Mouse (Mus musculus) urinary bladder, postnatal 10 days (tissue): ENCODE results near the gene Zfp493.
"Not testable (repeated sequence)": the region's sequence is repeated elsewhere in the genome, so short reads cannot be mapped to it uniquely, and the experiment has no call there.

Experiments
- DNase-seq: peaks from one replicate; pipeline ENCODE4 v3.0.0; 2022; ENCODE audit warnings: low spot score

Zfp493 gene

DNA sequence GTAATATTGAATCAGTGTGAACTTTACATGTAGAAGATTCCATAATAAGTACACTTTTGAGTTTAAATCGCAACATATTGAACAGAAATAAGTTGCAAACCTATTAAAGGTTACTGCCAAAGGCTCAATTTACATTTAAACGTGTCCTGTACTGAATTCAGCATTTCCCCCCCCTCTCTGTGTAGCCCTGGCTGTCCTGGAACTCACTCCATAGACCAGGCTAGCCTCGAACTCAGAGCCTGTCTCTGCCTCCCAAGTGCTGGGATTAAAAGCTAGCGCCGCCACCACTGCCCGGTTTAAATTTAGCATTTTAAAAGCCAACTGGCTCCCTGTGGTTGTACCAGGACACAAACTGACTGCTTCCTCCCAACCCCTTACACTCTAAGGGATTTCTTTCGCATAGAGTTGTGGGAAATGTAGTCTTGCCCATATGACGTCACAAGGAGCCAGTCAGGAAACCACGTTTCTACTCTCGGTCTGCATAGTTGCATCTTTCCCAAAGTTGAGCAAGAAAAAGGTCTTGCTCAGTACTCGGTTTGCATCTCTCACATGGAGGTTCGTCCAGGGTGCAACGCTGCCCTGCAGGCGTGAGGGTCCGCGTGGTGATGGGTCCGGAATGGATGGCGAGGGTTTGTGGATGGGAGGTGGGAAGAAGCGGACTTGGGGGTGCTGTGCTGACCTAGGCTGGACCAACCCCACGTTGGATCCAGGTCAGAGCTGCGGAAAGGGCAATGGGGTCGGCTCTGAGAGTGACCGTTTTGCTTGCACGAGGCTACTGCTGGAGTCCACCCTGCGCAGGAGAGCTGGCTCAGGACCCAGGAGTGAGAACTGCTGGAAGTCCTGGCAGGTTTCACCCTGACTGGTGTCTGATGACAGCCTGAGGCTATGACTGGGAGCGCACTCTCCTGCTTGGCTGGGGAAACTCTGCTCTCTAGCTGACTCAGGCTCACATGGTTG lies at the start of gene Zfp493:
Gene Zfp493 (plus strand): TSS at position 429 of the 957 bp plus-strand sequence.
- DNase-seq: no peak

DNA sequence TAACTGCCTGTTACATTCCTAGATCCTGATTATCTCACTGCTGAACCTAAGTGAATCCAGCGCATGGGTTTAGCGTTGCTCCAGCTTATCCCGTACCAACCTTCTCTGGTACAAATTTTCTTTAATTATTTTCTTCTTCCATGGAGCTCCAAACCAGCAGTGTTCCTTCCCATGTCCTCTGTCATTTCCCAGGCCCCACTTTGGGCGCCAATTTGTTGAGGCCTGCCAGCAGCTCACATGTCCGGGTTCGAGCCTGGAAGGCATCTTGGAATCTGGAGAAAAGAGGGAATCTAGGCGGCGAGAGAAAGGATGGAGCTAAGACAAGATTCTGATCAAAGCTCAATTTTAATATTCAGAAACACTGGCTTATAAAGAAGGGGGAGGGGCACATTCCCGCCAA lies 45.1 kb upstream of the Zfp493 start:
- not testable (repeated sequence) for DNase-seq

DNA sequence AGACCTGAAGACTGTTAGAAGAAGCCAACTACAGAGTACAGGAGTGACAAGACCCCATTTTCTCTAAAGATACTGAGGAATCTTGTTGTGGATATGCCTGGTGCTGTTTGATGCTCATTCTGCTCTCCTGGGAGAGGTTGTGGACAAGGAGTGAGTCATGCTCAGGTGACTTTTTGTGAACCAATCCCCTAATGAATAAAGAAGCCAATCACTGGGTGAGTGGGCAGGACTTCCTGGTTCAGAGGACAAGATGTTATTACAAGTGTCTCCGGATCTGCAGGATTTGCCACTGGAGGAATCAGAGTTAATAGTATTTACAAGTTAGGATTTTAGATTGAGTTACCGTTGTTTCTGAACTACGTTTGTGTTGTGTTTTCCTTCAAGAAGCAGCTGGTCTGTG lies 36.6 kb upstream of the Zfp493 start:
- DNase-seq: no peak

DNA sequence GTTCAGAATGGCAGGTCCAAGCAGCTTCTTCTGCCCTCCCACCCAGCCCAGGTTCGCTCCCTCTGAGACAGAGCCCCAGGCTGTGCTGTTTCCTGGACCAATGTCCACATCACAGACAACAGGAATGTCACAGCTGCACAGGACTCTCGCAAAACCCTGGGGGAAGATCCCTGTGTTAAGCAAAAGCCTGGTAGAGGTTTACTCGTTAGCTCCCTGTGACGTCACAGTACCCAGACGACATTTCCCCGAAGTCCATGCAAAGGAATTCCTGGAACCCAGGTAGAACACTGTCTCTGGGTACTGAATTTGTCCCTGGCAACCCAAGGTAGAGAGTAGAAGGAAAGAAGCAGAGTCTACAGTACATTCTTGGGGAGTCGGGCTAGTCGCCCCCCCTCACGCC lies 35.6 kb upstream of the Zfp493 start:
- DNase-seq: no peak

DNA sequence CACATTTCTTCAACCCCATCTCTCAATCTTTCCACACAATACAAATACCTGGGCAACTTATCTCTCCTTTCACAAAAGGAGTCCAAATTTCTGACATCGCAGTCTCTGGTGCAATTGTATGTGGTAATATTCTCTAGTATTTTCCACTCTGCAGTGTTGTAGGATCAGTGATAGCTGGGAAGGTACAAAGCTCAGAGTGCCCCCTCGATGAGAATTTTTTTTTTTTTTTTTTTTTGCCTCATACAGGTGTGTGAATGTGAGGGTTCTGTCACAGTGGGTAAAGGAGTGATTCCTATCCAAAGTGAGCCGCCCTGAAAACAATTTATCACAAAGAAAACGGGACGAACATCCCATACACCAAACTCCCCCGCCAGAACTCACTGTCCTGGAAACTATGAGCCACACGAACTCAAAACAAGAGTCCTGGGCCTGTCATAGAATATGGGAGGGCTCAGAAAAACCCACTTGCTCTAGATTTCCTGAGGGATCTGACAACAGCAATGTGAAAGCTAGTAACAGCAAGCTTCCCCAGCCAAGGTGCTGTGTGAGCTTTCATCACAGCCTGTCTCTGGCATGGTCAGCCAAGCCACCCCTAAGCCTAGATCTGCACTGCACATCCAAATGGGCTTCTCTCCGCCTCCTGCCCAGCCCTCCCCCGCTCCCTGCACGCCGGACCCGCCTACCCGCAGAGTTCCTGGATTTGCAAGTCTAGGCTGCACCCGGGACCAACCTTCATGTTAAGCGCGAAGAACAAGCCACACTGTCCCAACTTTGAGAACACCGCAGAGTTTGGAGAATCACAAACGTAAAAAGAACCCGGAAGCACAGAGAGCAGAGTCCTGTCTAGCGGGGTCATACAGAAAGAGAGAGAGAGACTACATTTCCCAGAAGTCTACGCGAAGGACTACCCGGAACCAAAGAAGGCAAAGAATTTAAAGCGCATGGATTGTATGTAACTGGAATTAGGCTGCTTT lies 24.9 kb upstream of the Zfp493 start, which contains the start of gene Zfp85:
Gene Zfp85 (minus strand): TSS at position 896 of the 974 bp plus-strand sequence.
- no peak for DNase-seq

DNA sequence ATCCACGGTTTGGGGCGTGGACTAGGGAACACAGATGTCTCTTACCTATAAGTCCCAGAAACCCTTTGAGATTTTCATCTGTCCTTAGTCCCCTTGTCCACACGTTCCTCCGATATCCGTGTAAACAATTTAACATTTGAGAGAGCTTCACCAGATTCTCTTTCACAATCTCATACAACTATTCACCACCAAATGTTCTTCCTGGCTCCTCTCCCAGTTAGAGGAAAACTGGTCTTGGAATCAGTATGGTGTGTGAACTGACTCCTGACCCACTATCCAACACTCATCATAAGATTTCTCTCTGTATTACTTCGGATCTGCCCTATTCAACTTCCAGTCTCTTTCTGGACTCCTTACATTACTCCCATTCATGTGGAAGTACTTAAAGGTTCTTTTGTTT lies 23.7 kb upstream of the Zfp493 start:
- DNase-seq: no peak

DNA sequence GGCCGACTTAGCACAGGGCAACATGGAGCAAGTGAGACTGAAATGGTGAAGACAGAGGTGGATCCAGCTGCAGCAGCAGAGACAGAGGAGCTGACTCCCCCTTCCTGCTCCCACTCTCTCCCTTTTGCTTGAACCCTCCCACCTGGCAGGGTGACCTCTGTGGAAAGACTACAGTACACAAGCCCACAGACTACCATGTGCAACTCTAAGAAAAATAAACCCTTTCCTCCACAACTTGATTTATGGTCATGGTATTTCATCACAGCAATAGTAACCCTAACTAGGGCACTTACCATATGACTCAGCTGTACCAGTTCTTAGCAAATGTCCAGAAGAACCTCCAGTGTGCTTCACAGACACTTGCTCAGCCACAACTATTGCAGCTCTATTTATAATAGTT lies 19.5 kb upstream of the Zfp493 start:
- DNase-seq: no peak

DNA sequence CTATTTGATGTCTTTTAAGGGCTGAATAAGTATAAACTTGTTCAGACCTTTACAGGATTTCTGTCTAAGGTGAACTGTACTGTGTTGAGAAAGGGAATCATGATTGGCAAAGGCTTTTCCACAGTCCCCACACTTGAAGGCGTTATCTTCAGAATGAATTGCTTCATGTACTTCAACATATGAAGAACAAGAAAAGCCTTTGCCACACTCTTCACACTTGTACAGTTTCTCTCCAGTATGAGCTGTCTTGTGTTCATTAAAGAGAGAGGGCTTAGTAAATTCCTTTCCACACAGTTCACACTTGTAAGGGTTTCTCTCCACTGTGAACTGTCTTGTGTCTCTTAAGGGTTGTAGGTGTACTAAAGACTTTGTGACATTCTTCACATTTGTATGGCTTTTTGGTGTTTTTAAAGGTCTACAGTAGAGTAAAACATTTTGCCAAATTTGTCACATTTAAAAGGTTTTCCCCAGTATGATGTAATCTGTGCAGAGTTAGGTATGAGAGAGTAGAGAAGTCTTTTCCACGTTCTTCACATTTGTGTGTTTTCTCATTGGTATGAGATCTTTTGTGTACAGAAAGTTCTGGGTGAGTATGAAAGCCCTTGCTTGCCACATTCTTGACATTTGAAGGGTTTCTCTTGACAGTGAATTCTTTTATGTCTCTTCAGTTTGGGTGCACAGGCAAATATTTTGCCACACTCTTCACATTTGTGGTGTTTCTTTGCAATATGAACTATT lies 16.3 kb upstream of the Zfp493 start:
- DNase-seq: no peak

DNA sequence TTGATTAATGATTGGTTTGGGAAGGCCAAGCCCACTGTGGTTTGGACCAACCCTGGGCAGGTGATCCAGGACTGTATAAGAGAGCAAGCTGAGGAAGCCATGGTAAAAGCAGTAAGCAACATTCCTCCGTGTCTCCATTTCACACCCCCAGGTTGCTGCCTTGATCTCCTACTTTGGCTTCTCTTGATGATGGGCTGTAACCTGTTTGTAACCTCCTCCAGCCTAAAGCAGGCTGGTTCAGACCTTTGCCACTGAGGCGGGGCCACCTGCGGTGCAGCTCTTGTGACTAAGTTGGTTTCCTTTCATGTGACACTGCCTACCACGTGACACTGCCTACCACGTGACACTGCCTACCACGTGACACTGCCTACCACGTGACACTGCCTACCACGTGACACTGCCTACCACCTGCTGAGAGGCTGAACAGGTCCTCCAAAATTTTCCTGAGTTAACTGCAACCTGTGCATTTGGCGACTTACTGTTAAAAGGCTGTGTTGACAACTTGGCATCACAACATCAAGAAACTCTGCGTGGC lies 12.5 kb downstream of the Zfp493 start:
- no peak for DNase-seq

DNA sequence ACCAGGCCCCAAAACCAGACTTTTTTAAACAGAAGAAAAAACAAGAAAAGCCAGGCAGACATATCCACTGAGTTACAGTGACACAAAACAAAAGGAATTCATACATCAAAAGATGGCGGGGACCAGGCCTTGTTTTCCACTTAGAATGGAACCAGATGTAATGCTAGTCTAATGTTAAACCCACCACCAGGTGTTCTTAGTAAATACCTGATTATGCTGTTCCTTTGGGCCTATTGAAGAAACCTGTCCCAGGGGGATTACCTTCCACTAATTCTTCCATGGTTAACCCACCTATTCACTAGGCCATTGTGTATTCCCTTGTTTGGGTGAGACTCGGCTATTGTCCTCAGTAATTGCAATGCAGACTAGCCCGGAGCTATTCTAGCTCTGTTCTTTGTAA lies 19.1 kb downstream of the Zfp493 start:
- no peak for DNase-seq

DNA sequence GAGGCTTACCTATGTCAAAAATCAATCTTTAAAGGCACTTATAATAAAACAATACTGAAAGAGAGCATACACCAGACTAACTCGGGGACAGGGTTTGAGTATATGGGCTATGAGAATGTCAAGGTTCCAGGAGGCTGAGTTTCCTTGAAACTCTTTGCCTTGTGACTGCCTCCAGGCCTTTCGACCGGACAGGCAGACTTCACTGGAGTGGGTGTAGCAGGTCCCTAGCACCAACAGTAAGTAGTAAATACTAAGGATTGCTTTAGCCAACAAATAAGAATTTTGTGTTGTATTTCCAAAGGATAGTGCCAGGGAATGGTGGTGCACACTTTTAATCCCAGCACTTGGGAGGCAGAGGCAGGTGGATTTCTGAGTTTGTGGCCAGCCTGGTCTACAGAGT lies 19.7 kb downstream of the Zfp493 start:
- DNase-seq: not testable (repeated sequence)

DNA sequence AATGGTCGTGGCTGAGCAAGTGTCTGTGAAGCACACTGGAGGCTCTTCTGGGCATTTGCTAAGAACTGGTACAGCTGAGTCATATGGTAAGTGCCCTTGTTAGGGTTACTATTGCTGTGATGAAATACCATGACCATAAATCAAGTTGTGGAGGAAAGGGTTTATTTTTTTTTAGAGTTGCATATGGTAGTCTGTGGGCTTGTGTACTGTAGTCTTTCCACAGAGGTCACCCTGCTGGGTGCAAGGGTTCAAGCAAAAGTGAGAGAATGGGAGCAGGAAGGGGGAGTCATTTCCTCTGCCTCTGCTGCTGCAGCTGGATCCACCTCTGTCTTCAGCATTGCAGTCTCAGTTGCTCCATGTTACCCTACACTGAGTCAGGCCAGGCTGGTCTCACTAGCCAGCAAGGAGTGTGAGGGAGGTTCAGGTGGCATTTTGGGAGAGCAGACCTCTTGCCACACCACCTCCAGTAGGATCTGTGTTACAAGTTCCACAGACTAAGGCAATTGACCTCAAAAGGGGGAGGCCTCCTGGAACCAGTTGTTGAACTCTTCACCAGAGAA lies 32.2 kb downstream of the Zfp493 start:
- DNase-seq: no peak

DNA sequence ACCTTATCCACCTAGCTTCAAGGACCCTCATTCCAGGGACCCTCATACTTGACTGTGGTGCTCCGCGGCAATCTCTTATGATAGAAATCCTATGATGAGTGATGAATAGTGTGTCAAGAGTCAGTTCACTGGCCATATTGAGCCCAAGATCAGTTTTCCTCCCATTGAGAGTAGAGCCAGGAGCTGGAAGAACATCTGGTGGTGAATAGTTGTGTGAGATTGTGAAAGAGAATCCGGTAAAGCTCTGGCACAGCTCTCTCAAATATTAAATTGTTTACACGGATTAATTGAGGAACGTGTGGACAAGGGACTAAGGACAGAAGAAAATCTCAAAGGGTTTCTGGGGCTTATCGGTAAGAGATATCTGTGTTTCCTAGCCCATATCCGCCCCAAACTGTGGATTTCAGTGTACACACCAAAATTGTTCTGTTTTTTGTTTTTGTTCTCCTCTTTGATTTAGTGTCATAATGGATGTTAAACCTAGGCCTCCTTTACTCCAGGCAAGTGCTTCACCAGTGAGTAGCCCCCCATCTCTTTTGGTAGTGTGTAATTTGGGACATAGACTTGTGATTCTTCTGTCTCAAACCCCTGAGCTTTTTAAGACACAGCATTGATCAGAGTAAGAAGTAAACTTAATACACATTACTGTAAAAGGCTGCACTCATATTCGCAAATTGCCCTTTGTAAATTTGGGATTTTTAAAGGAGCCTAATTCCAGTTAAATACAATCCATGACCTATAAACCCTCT lies 33.6 kb downstream of the Zfp493 start:
- no peak for DNase-seq

DNA sequence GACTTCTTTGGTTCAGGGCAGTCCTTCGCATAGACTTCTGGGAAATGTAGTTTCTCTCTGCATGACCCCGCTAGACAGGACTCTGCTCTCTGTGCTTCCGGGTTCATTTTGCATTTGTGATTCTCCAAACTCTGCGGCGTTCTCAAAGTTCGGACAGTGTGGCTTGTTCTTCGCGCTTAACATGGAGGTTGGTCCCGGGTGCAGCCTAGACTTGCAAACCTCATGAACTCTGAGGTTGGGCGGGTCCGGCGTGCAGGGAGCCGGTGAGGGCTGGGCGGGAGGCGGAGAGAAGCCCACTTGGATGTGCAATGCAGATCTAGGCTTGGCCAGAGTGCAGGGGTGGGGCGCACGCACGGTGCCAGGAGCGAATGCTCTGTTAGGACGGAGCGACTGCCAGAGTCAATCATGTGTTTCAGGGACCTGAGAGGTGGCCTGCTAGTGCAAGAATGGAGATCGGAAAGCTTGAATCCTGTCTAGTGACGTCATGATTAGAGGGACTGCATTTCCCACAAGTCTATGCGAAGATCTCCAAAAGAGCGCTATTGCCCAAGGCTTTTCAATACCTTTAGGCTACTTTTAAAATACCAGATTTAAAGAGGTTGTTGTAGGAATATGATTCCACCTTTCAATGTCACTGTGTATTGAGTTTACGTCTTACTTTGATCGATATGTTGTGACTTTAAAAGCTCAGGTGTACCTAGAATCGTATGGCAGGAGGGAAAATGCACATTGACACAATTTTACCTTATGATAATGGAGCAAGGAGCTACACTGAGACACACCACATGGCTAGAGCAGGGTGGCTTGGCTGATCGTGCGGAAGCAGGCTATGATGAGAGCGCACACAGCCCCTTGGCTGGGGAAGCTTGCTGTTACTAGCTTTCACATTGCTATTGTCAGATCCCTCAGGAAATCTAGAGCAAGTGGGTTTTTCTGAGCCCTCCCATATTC lies 34.5 kb downstream of the Zfp493 start, which contains the start of gene Zfp273:
Gene Zfp273 (plus strand): TSS at position 31 of the 951 bp plus-strand sequence.
- no peak for DNase-seq

DNA sequence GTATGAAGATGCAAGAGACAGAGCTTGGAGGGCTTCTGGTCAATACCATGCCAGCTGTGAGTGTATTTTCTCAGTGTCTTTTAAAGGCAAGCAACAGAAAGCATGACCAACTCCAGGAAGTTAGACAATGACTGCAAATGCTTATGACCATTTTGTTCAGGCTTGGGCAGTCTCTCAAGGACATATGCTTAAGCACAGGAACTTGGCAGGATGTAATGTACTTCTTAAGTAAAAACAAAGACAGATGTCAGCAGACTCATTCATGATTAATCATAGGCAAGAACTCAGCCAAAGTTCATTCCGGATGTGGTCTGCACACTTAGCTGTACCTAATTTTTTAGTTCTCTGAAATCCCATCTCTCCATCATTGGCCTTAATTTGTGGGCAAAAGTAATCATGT lies 39.1 kb downstream of the Zfp493 start:
- DNase-seq: no peak

DNA sequence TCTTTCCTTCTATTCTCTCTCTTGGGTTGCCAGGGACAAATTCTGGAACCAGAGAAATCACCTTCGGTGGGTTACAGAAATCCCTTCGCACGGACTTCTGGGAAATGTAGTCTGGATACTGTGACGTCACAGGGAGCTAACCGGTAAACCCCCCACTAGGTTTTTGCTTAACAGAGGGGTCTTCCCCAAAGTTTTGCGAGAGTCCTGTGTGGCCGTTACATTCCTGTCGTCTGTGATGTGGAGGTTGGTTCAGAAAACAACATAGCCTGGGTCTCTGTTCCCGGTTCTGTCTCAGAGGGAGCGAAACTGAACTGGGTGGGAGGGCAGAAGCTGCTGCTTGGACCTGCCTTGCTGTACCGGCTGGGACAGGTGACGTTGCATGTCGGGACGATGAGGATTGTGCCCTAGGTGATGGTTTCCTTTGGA lies 51.4 kb downstream of the Zfp493 start, which contains the start of gene Gm10037:
Gene Gm10037 (plus strand): TSS at position 196 of the 426 bp plus-strand sequence.
- no peak for DNase-seq

DNA sequence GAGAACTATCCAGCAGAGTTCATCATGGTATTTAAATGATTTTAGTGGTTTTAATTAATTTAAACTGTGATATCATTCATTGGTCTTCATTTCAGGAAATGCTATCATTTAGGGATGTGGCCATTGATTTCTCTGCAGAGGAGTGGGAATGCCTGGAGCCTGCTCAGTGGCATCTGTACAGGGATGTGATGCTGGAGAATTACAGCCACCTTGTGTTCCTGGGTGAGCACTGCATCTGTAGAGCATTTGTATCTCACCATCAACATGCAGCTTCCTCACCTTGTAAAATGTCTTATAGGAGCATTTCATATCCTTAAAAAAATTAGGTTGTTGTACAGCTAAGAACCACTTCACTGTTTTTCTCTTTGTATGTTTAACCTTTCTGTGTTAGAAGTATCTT lies 53.6 kb downstream of the Zfp493 start:
- not testable (repeated sequence) for DNase-seq
